Mouse (Mus musculus) kidney, adult 9 months (tissue): Measurements from ENCODE around the gene Pdzd2.

Experiments
- DNase-seq: peaks from one replicate; pipeline ENCODE4 v3.0.0; 2022

Gene Pdzd2

DNA sequence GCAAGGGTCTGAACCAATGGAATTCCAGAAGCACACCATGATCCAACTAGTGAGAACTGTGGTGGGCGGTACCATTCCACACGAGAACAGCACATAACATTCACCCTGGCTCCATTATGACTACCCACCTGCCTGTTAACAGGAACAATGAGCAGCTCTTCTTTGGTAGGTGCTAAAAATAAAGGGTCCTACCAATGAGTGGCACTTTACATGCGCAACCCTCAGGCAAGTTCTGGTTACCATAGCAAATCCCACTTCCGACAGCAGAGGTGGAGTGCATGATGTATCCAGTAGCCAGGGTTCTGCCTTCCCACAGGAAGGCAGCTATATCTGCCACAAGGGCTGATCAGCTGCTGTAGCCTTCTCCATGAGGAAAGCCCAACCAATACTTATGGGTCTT lies 11.3 kb downstream of the Pdzd2 start:
- DNase-seq, result no peak

DNA sequence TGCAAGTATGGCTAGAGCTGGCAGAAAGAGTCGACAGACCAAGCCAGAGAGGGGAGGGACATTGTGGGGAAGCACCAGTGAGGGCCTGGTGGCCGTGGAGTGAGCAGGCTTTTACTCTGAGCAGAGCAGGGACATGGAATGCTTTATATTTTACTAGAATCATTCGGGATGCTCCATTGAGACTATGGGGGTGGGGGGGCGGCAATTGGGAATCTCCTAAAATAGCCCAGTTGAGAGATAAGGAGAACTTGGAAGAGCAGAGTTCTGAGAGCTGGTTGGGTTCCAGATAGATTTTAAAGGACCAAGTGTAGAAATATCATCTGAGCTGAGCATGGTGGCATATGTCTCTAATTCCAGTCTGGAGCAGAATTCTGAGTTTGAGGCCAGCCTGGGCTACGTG lies 14.5 kb downstream of the Pdzd2 start:
- no peak for DNase-seq

DNA sequence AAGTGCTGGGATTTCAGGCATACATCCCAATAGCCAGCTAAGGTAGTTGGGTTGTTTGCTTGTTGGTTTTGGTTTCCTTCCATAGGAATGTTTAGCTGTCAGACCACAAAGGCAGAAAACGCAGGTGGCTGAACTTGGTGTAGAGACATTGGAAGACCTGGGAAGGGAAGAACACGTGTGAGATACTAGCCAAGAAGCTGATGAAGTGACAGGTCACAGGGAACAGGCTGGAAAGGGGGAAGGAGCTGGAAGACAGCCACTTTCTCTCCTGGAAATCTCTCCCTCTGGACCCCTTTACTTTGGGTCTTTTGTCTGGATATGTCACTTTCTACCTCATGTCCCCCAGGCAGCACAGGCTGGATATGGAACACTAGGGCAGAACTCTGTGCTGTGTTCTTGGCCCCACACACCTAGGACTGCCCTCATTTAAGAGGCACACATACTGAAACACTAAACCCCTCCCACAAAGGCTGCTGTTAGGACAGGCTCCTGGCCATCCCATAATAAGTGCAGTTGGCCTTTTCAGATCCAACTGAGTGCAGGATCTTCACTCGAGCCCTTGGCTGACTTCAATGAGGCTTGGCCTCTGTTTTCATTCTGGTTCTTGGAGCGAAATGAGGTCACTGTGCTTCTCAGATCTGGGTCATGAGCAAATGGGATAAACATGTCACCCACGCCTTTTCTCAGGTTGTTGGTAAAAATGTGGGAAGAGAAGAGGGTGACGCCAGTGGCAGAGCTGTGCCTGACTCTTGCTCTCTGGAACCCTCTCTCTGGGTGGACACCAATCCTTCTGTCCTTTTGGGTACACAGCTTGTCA lies 17.8 kb downstream of the Pdzd2 start:
- DNase-seq, result no peak

DNA sequence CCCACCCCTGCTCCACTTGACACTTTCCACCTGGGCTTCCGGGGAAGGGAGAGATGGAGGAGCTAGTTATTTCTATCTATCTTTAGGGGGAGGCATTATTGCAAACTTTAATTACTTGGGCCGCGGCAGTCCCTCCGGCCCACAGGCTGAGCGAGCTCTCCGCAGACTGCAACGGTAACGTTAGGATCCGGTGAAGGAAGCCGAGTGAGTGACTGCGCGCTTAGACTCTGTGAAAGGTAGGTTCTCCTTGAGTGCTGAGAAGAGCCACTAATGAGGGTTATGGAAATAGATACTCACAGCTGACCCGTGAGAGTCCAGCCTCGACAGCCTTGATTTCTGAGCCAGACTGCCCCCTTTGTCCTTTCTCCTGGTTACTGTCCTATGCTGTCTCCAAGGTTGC lies 20.9 kb downstream of the Pdzd2 start:
- DNase-seq, result no peak

DNA sequence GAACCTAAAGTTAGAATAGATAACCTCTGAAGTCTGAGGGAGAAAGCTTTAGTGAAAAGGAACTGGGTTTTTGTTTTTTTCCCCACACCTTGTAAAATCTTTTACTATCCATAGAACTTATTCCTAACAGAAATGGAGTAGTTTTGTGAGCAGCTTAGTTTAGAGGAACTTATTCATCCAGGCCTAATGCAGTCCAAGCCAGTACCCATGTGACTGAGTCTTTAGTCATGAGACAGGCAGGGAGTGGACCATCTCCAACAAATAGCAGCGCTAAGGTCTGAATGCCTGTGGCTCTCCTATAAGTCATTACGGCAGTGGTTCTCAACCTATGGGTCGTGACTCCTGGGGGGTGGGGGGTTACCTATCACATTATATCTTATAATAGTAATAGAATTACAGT lies 22.3 kb downstream of the Pdzd2 start:
- no peak for DNase-seq

DNA sequence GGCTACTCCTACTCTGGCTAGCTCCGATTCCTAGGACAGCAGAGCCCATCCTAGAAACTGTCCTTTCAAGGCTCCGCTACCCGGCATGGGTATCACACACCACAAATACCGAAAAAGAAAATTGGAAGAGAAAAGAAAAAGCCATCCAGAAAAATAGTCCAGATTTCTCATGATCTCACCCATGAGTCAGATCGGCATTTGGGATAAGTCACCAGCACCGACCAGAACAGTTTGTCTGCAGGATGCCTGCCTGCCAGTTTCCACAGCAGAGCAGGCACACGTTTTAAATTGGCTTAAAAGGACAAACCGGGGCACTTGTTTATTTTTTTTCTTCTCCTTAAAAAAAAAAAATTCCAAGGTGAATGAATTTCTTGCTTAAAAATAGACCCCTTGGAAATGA lies 22.8 kb downstream of the Pdzd2 start:
- no peak for DNase-seq

DNA sequence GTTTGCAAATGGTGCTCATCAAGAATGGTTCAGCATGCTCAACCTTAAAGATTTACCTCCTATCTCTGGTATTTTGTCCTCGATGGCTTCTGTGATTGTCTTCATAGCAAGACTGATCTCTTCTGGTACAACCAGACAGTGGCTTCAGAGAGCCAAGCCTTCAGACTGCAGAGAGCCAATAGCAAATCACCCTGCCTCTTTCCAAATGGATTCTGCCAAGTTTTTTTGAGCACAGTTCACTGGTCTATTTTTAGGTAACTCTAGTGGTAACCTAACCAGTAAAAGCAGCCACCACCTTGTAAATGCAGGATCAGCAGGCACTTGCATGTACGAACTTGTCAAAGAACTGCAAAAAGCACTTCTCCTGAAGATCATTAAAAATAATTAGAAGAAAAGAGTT lies 25.4 kb downstream of the Pdzd2 start:
- DNase-seq, result peak; percentile 9

DNA sequence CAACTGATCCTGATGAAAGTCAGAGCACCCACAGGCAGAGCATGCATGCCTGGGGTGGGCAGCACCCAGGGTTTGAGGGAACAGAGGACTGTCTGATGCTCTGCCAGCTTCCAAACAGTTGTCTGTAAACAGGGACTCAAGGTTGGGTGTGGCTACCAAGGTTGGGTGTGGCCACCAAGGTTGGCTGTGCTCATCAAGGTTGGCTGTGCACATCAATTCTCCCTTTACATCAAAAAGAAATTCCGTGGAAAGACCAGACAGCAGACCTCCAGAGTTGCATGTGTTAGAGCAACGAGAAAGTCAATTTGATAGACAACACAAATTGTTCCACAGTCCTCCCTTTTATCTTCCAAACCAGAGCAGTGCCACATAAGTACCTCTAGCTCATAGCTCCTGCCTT lies 26.5 kb downstream of the Pdzd2 start:
- DNase-seq, result no peak

DNA sequence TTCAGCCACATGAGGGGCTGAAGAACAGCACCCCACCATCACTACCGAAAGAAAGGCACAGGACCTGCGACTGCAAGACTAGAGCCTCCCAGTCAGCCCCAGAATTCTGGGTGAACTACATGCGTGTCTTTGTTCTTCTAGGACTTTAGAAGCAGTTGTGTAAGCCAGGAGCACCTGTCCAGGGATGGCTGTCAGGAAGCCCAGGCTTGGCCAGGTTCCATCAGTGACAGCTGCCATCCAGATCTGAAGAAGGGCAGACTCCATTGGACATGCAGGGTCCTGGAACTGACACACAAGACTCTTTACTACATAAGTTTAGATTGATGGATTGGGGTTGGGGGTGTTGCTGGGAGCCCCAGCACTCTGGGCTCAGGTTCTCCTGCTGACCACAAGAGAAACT lies 29.7 kb downstream of the Pdzd2 start:
- no peak for DNase-seq

DNA sequence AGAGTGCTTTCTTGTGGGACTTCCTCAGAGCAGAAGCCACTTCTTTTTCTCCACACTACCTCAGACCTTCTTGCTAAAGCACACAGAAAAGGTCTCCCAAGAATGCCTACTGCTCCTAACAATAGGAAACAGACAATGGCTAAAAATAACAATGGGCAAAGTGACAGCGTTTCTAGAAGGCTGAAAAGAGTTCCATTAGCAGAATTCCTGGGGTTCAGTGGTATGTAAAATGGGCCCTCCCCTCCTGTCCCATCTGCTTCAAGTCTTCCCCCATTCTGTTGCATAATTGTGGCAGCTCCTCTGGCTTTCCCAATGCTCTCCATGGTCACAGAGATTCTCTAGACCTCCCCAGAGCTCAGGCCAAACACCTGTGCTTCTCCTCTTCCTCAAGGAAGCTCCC lies 31.4 kb downstream of the Pdzd2 start:
- DNase-seq, result no peak

DNA sequence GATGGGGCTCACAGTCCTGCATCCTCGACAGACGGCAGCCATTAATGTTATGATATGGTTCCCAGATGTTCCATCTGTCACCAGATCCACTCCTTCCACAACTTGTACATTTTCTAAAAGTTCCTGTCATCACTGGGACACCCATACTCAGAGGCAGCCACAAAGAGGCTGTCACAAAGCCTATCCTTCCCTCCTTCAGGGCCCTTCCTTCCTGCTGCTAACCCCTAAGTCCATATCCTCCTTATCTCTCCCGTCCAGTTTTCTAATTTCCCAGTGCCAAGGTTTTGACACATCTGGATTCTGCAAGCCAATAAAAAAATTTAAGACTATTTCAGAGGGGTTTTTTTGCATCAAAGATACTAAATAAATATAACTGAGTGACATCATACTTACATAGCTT lies 32.8 kb downstream of the Pdzd2 start:
- no peak for DNase-seq

DNA sequence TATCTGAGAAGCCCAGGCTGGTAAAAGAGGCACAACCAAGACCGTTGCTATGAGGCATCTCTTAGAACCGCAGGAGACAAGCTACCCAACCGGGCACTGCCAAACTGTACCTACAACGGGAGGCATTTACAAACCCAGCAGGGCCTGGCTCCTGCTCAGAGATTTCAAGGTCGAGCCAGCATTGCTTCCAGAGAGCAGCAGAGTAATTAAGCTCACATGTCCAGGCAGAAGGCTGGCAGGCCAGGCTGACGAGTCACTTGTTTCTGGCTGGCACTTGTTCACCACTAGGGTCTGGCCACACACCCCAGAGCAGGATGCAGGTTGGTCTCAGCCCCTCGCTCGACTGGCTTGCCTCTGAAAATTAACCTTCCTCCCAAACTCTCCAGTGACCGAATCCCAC lies 39.4 kb downstream of the Pdzd2 start:
- no peak for DNase-seq

DNA sequence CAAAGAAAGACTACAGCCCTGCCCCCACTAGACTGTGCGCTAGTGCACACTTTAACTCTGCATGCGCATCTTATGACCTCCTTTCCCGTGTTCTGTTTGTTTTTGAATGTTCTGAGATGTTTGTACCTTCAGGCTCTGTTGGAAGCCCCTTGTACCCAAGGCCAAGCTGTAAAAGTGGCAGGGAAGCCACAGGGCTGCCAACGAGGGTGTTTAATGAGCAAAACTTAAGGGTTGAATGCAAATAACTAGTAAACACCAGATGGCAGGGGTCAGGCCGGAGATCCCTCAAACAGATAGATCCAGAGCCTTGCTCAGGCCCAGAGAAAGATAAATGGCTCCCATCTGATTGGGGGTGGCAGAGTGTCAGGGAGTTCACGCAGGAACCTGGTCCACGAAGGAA lies 42.0 kb downstream of the Pdzd2 start:
- no peak for DNase-seq

DNA sequence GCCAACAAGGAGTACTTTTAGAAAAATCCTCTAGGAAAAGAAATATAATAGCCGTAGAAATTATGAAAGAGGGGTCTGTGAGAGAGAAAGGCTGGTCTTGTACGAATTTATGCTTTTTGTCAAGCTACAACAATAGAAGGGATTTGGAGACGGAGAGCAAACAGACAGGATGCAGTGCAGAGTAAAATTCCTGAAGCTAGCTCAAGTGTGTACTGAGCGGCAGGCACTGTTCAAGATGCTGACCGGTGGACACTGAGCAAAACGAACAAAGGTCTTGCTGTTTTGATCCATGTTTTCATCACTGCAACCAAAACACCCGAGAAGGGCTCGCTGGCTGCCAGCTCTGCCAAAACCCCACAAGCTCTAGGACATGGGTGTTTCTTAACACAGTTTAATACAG lies 42.8 kb downstream of the Pdzd2 start:
- peak; percentile 20 for DNase-seq

DNA sequence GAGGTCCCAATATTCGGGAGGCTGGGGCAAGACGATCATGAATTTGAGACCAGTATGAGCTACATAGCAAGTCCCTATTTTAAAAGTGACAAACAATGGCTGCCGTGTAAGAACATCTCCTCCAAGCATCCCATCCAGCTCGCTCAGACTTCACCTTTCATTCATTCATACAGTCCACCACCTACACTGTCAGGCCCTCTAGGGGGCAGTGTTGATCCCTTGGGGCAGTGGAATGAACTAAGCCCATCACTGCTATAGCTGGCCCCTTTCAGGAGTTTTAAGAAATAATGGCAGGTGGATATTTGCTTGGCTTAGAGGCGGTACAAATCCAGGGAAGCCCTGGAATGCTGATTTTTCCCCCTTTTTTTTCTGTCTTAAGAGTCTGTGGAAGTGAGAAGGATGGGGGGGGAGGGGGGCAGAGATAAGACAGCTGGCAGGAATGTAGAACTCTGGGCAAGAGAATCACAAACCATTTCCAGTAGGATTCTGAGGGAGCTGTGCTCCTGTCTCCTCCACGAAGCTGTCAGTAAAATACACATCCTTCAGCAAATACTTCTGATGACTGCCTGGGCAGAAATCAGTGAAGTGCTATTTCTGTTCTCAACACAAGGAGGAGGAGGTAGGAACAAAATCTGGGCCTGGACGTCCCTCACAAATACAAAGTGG lies 49.9 kb downstream of the Pdzd2 start:
- peak; percentile 8 for DNase-seq

DNA sequence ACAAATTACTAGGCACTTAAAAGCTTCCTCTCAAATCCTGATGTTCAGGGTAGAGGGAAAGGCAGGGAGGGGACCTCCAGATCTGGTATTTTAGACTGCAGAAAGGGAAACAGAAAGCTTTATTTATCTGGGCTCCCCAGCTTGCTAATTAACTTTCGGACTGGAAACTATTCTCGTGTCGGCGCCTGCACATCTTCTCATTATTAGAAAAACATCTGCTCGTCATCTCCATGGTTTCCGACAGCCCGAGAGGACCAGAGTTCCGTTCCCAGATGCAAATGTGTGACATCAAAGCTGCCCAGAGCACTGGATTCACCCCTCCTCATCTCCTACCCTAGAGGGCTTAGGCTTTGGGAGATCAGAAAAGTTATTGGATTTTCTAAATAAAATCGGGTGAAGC lies 57.2 kb downstream of the Pdzd2 start:
- no peak for DNase-seq

DNA sequence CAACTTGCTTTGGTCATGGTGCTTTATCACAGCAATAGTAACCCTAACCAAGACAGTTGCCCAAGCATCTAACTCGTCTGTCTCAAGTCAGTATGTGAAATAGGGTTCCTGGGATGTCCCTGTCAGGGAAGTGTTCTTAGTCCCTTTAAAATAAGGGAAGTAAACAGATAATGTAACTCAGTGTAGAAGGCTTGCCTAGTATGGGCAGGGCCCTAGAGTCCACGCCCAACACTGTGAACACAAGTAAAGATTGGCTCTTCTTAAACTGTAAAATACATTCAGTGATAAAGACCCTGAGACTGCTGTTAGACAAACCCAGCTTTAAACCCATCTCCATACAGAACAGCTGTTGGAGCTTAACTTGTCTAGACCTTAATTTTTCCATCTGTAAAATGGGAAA lies 57.8 kb downstream of the Pdzd2 start:
- no peak for DNase-seq

DNA sequence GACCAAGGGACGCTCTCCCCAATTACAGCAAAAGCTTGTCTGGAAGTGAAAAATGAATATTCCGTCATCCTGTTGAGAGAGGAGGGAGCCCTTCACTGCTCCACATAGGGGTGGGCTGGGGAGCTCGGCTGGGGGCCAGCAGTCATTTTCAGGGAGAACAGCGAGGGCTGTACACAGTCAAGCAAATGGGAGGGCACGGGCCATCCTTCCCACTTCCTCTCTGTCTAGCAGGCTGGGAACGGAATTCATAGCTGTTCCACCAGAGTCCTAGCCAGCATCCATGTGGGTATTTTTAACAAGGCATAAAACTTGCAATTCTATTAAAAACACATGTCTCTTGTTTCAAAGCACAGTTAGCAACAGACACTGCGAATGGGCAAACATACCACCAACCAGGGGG lies 59.0 kb downstream of the Pdzd2 start:
- DNase-seq, result peak; percentile 15

DNA sequence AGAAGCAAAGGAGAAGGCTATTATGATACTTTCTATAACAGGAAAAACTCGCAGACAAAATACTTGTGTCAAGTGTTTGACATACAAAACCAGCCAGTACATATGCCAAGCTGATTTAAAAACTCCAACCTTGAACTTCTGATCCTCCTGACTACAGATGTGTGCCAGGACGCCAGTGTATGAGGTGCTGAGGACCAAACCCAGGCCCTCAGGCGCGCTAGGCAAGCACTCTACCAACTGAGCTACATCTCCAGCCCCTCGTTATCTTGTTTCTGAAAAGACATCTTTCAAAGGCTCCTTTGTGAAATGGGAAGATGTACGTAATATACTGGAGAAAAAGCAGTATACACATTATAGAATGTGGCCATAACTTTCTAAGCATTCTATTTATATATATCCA lies 59.7 kb downstream of the Pdzd2 start:
- no peak for DNase-seq

DNA sequence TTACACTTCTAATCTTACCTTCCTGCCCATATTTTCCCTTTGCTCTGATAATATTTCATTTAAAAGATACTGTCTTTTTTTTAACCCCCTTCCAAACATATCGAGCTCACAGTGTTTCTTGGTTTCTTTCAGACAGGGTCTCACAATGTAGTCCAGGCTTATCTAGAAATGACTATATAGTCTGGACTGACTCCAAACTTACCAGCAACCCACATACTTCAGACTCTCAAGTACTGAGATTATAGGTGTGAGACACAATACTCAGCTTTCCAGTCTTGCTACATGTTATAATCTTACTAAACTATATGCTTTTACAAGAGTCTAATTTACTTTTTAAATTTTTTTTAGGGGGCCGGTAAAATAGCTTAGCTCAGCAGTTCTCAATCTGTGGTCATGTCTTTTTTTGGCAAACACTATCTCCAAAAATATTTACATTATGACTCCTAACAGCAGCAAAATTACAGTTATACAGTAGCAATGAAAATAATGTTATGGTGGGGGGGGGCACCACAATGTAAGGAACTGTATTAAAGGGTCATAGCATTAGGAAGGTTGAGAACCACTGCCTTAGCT lies 61.1 kb downstream of the Pdzd2 start:
- DNase-seq, result no peak

DNA sequence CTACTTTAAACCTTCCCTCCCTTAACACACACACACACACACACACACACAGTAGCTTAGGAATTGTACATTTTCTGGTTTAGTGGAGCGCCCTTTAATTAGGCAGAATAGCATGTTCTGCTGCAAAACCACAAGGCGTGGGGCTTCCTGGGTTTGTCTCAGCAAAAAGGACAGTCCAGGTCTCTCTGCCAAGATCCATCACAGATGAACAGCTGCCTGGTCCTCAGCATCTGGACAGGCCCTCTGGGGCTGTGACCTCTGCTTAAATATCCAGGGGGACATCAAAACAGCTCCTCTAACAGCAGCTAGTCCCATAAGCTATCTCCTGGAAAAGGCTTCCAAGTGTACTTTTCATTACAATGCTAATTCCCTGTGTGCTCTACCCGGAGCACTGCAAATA lies 64.4 kb downstream of the Pdzd2 start:
- no peak for DNase-seq

DNA sequence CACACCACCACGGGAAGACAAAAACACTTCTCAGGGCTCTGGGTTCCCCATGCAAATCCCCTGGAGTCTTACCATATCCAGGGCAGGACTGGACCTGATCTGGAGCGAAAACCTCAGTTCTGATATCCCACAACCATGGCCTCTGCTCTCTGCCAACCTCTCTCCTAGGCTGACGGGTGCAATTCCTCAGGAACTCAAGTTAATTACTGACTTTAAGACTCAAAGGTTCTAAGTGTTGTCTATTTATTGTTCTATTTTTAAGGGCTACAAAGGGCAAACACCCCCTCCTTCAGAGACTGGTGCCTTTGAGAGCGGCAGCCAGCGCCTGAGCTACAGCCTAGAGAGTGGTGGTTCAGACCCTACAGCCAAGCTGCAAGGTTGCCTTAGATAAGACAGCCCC lies 65.7 kb downstream of the Pdzd2 start:
- DNase-seq, result peak; percentile 82

DNA sequence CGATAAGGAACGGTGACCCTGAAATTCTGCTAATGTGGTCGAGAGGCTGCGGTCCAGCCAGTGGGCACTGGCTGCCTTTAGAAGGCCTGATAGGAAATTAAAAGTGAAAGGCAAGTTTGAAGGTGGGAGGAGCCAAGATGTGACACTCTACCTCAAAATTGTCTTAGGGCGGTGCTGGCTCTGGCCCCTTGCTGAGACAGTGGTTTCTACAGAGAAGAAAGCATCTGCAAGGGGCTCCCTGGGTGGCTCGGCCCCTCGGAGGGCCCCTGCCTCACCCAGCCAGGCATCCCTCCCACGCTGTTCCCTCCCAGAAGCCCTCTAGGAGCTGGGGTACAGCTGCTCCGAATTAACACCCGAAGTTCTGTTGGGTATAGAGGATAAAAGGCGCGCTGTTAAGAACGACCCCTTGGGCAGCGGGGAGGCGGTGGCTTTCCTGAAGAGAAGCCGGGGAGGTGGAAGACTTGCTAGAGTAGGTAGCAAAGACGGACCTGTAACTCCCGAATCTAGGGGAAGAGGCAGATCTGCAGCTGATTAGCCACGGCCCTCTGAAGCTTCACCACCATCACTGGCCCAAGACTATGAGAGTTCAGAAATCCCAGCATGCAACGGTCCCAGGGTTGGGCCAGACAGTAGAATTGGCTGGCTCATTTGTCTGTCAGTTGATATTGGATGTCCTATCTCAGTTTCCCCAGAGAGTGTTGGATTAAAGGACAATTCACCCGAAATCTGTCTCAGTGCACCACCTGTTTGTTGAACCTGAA lies 71.8 kb downstream of the Pdzd2 start:
- no peak for DNase-seq

DNA sequence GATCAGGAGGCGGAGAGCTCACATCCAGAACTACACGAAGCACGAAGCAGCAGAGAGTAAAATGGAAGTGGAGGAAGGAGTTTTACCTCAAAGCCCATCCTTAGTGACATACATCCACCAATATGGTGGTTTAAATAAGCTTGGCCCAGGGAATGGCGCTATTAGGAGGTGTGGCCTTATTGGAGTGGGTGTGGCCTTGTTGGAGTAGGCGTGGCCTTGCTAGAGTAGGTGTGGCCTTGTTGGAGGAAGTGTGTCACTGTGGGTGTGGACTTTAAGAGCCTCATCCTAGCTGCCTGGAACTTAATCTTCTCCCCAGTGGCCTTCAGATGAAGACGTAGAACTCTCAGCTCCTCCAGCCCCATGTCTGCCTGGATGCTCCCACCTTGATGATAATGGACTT lies 73.8 kb downstream of the Pdzd2 start:
- DNase-seq, result no peak
